Mouse (Mus musculus) midbrain, embryonic 11.5 days (tissue): ENCODE measurements at regions not wholly inside any gene's neighbourhood (a gene's known extent, or its start where the extent isn't known, plus 50 kb on each side); places are given as distances from the start of the nearest gene placed in this dataset.

Source experiments
- ATAC-seq: fragments of 200-750 bp; cut with Nextera tagmentation; 2 replicates; pipeline ENCODE4 v1.8.0; 2017; ENCODE audit warnings: moderate TSS enrichment, moderate library complexity; ENCODE audit not compliant: low FRiP score
- DNase-seq: peaks from one replicate; pipeline ENCODE4 v3.0.0; 2015; ENCODE audit warnings: low spot score; ENCODE audit errors: missing footprints
- H3K27ac ChIP-seq: fragments of 300-500 bp; sonication (generic); 2 replicates; pipeline ENCODE4 v1.5.1; 2014; ENCODE audit warnings: low read depth, low read length
- H3K27me3 ChIP-seq: fragments of 300-500 bp; sonication (generic); 2 replicates; pipeline ENCODE4 v1.6.1; 2014; ENCODE audit warnings: mild to moderate bottlenecking, low read length, moderate library complexity, mixed read lengths; ENCODE audit not compliant: control insufficient read depth, insufficient read depth
- H3K36me3 ChIP-seq: fragments of 300-500 bp; sonication (generic); 2 replicates; pipeline ENCODE4 v1.6.1; 2014; ENCODE audit warnings: mild to moderate bottlenecking, low read length, moderate library complexity, mixed read lengths; ENCODE audit not compliant: control insufficient read depth, insufficient read depth
- H3K4me1 ChIP-seq: fragments of 300-500 bp; sonication (generic); 2 replicates; pipeline ENCODE4 v1.6.1; 2014; ENCODE audit warnings: low read length; ENCODE audit not compliant: control insufficient read depth, insufficient read depth
- H3K4me2 ChIP-seq: fragments of 300-500 bp; sonication (generic); 2 replicates; pipeline ENCODE4 v1.6.1; 2014; ENCODE audit warnings: mild to moderate bottlenecking, moderate library complexity
- H3K4me3 ChIP-seq: fragments of 300-500 bp; sonication (generic); 2 replicates; pipeline ENCODE4 v1.5.1; 2014; ENCODE audit warnings: low read depth, low read length
- H3K9ac ChIP-seq: fragments of 300-500 bp; sonication (generic); 2 replicates; pipeline ENCODE4 v1.6.1; 2014; ENCODE audit warnings: low read length
- H3K9me3 ChIP-seq: fragments of 300-500 bp; sonication (generic); 2 replicates; pipeline ENCODE4 v1.6.1; 2016; ENCODE audit warnings: low read length; ENCODE audit not compliant: control insufficient read depth
- WGBS: fragments of 180-500 bp; shearing (Covaris S2); extraction: QIAGEN DNeasy Blood & Tissue Kit; methylation state at CpG from one replicate; pipeline ENCODE4 v1.1.7; 2014; 5-methylcytosine and 5-hydroxymethylcytosine counted together

GRCm38 (mm10) chr10:107964022-107964421 is 52.1 kb upstream of the Otogl start:
- DNase-seq = no peak
- Histone ChIP-seq H3K4me2 (no peak overlapping the region), H3K9me3 (no peaks in the 10 kb centered on the region), H3K4me3 (no peak overlapping the region), H3K36me3 (no peaks in the 10 kb centered on the region), H3K9ac (no peak overlapping the region), H3K27ac (no peak overlapping the region), H3K27me3 (no peaks in the 10 kb centered on the region), H3K4me1 (no peaks in the 10 kb centered on the region)
- 70% methylated on average over 1 of the region's 1 CpGs for WGBS
- no peak for ATAC-seq

GRCm38 (mm10) chr10:107962130-107962529 is 50.2 kb upstream of the Otogl start:
- 84% methylated on average over 3 of the region's 3 CpGs for WGBS

More at GRCm38 (mm10) chr10:107962130-107962529, 50.2 kb upstream of the Otogl start:
- H3K4me2 ChIP-seq = no peak overlapping the region
- no peak overlapping the region for H3K27ac ChIP-seq
- no peak overlapping the region for H3K9ac ChIP-seq
- no peak overlapping the region for H3K4me3 ChIP-seq
- no peaks in the 10 kb centered on the region for H3K27me3 ChIP-seq
- ATAC-seq (no peak), DNase-seq (no peak)
- no peaks in the 10 kb centered on the region for H3K9me3 ChIP-seq
- H3K36me3 ChIP-seq = no peaks in the 10 kb centered on the region
- H3K4me1 ChIP-seq = no peaks in the 10 kb centered on the region
